Mouse (Mus musculus) stomach, embryonic 16.5 days (tissue): ENCODE results near the gene Gm10972. TPM values are rescaled to one million over a fixed set of nuclear protein-coding genes. Genes with fewer than 3 reads are reported as not detected.
"Not testable (repeated sequence)": the region's sequence is repeated elsewhere in the genome, so short reads cannot be mapped to it uniquely, and the experiment has no call there.

Experiments
- ATAC-seq: fragments of 200-750 bp; cut with Nextera tagmentation; 2 replicates; pipeline ENCODE4 v1.8.0; 2017; ENCODE audit warnings: moderate number of reproducible peaks, moderate TSS enrichment; ENCODE audit not compliant: insufficient read depth, low FRiP score
- H3K27ac ChIP-seq: fragments of 300-500 bp; sonication (generic); 2 replicates; pipeline ENCODE4 v1.5.1; 2014; ENCODE audit warnings: low read length
- H3K27me3 ChIP-seq: fragments of 300-500 bp; sonication (generic); 2 replicates; pipeline ENCODE4 v1.6.1; 2014; ENCODE audit warnings: low read length, control low read depth, mixed read lengths; ENCODE audit not compliant: control insufficient read depth, insufficient read depth
- H3K36me3 ChIP-seq: fragments of 300-500 bp; sonication (generic); 2 replicates; pipeline ENCODE4 v1.6.1; 2014; ENCODE audit warnings: low read length; ENCODE audit not compliant: control insufficient read depth, insufficient read depth
- H3K4me1 ChIP-seq: fragments of 300-500 bp; sonication (generic); 2 replicates; pipeline ENCODE4 v1.6.1; 2014; ENCODE audit warnings: low read length, control low read depth, mixed read lengths; ENCODE audit not compliant: control insufficient read depth, insufficient read depth
- H3K4me2 ChIP-seq: fragments of 300-500 bp; sonication (generic); 2 replicates; pipeline ENCODE4 v1.6.1; 2014; ENCODE audit warnings: low read depth, low read length, mixed read lengths
- H3K4me3 ChIP-seq: fragments of 300-500 bp; sonication (generic); replicated peaks from 2 replicates; pipeline ENCODE4 v1.5.1; 2014; ENCODE audit warnings: mild to moderate bottlenecking, low read length
- H3K9ac ChIP-seq: fragments of 300-500 bp; sonication (generic); 2 replicates; pipeline ENCODE4 v1.6.1; 2014; ENCODE audit warnings: low read length
- H3K9me3 ChIP-seq: fragments of 300-500 bp; sonication (generic); replicated peaks from 2 replicates; pipeline ENCODE4 v1.6.1; 2016; ENCODE audit warnings: low read length, control low read depth; ENCODE audit not compliant: control insufficient read depth
- WGBS: fragments of 180-500 bp; shearing (Covaris S2); extraction: QIAGEN DNeasy Blood & Tissue Kit; methylation state at CpG from one replicate; pipeline ENCODE4 v1.1.7; 2014; 5-methylcytosine and 5-hydroxymethylcytosine counted together
- polyA plus RNA-seq: library from polyadenylated mRNA; unstranded; fragments of >200 nt; fragmentation: Nextera tagmentation; extraction: Ambion mirVana; gene quantifications from 2 replicates; pipeline ENCODE4 v1.2.1, GENCODE M21; 2015

The Gm10972 gene
- polyA plus RNA-seq, 1 experiment from 2014 or later, result not detected

- not testable (repeated sequence) for H3K4me1 ChIP-seq, H3K36me3 ChIP-seq
- 85% methylated on average over 4 of the region's 4 CpGs for WGBS
Observed at GRCm38 (mm10) chr3:94691694-94692093, 48.8 kb downstream of the Gm10972 start.

More at GRCm38 (mm10) chr3:94691694-94692093, 48.8 kb downstream of the Gm10972 start:
- H3K4me2 ChIP-seq, H3K27ac ChIP-seq, H3K9ac ChIP-seq, H3K4me3 ChIP-seq, H3K27me3 ChIP-seq, H3K9me3 ChIP-seq, ATAC-seq: not testable (repeated sequence)

Other genes with a start within 250 kb of the Gm10972 start
- gene Lingo4, start 244.6 kb upstream of the Gm10972 start, polyA plus RNA-seq, result 0.44 and 0.51 TPM in 2 replicates
- gene Tdrkh, start 229.8 kb upstream of the Gm10972 start, polyA plus RNA-seq, result 6.4 and 8.2 TPM in 2 replicates
- 67.8 and 71.8 TPM in 2 replicates for gene Mrpl9, start 199.8 kb upstream of the Gm10972 start, polyA plus RNA-seq
- 0.41 and 0.56 TPM in 2 replicates for gene Oaz3, start 199.2 kb upstream of the Gm10972 start, polyA plus RNA-seq
- 14.2 and 19.3 TPM in 2 replicates for gene Celf3, start 164.8 kb upstream of the Gm10972 start, polyA plus RNA-seq
- 1.6 and 3.4 TPM in 2 replicates for gene Riiad1, start 162.8 kb upstream of the Gm10972 start, polyA plus RNA-seq
- 29.6 and 31.4 TPM in 2 replicates for gene Snx27, start 60.4 kb upstream of the Gm10972 start, polyA plus RNA-seq
- 17.0 and 23.2 TPM in 2 replicates for gene Tuft1, start 15.8 kb downstream of the Gm10972 start, polyA plus RNA-seq
- 9.3 and 11.9 TPM in 2 replicates for gene Selenbp2, start 50.4 kb downstream of the Gm10972 start, polyA plus RNA-seq
- gene Cgn, start 143.4 kb downstream of the Gm10972 start, polyA plus RNA-seq, result 47.9 and 54.0 TPM in 2 replicates
- 12.4 and 13.6 TPM in 2 replicates for gene Pogz, start 194.5 kb downstream of the Gm10972 start, polyA plus RNA-seq
- 277 and 282 TPM in 2 replicates for gene Psmb4, start 243.8 kb downstream of the Gm10972 start, polyA plus RNA-seq